Mouse (Mus musculus) heart, adult 2 months (tissue): ENCODE measurements around the gene C8b. TPM values are rescaled to one million over a fixed set of nuclear protein-coding genes. Genes with fewer than 3 reads are reported as not detected.

ENCODE experiments used
- DNase-seq, 2 experiments: peaks; one replicate each; pipeline ENCODE4 v3.0.0; 2021
- H3K27ac ChIP-seq: fragments of 200-600 bp; 2 replicates; pipeline ENCODE4 v1.8.1; 2022
- H3K27me3 ChIP-seq: fragments of 200-500 bp; 2 replicates; pipeline ENCODE4 v1.6.1; 2012; ENCODE audit warnings: mild to moderate bottlenecking, low read length, inconsistent platforms, mixed read lengths; ENCODE audit not compliant: control insufficient read depth, insufficient read depth
- H3K36me3 ChIP-seq: fragments of 200-500 bp; 2 replicates; pipeline ENCODE4 v1.6.1; 2012; ENCODE audit warnings: low read length, inconsistent platforms; ENCODE audit not compliant: control insufficient read depth, insufficient read depth
- H3K4me1 ChIP-seq: fragments of 200-500 bp; 2 replicates; pipeline ENCODE4 v1.6.1; 2011; ENCODE audit warnings: low read length; ENCODE audit not compliant: control insufficient read depth, insufficient read depth
- H3K4me3 ChIP-seq: fragments of 200-600 bp; 2 replicates; pipeline ENCODE4 v1.8.1; 2022
- H3K79me2 ChIP-seq: fragments of 200-500 bp; replicated peaks from 2 replicates; pipeline ENCODE4 v1.6.1; 2012; ENCODE audit warnings: mild to moderate bottlenecking, inconsistent platforms, low read length, moderate library complexity, mixed read lengths; ENCODE audit not compliant: control insufficient read depth, insufficient read depth
- H3K9ac ChIP-seq: fragments of 200-500 bp; 2 replicates; pipeline ENCODE4 v1.6.1; 2012; ENCODE audit warnings: low read depth, mild to moderate bottlenecking, control low read depth, inconsistent platforms, low read length, mixed read lengths
- CTCF ChIP-seq: fragments of 200-600 bp; IDR thresholded peaks from 2 replicates; pipeline ENCODE4 v1.8.1; 2022; ENCODE audit warnings: antibody characterized with exemption, mild to moderate bottlenecking, moderate library complexity
- EP300 ChIP-seq: fragments of 200-500 bp; IDR thresholded peaks from 2 replicates; pipeline ENCODE4 v1.6.1; 2011; ENCODE audit warnings: low read depth, low read length, control low read depth; ENCODE audit not compliant: insufficient read depth
- POLR2A ChIP-seq: fragments of 200-500 bp; IDR thresholded peaks from 2 replicates; pipeline ENCODE4 v1.6.1; 2011; ENCODE audit warnings: mild to moderate bottlenecking, low read depth, low read length, control low read depth; ENCODE audit not compliant: insufficient read depth
- WGBS: fragments of 180-500 bp; shearing (Covaris S2); methylation state at CpG from one replicate; pipeline ENCODE4 v1.1.7; 2018; 5-methylcytosine and 5-hydroxymethylcytosine counted together
- intact Hi-C: fragments of 180-260 bp; cut with DNase I; formaldehyde crosslinking; loops from one replicate; pipeline ENCODE4 v1.15.1; 2025
- polyA plus RNA-seq: library from polyadenylated mRNA; depleted of rRNA; stranded (reverse); fragments of >200 nt; gene quantifications from 2 replicates; pipeline ENCODE4 v1.2.3, GENCODE M21; 2012
- total RNA-seq, 2 experiments: library from RNA; stranded (reverse); gene quantifications; 2 replicates each; pipeline ENCODE4 v1.2.3; 2021

C8b gene
- total and polyA plus RNA-seq, 3 experiments = not detected

DNA sequence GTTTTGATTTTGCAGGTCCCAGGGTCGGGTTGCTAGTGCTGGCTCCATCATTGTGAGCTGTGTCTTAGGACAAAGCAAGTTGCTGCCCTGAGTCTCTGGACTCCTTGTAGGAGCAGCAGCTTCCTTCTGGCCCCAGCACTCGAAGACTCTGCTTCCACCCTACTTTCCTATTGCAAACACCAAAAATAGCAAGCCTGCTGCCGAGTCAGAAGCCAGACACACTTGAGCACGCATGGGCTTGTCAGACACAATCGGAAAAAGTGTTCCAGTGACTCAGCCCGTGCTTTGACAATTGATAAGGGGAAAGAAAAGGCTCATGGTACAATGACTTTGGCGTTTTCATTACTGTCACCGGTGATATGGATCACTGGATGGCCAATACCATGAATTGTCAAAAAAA, 36.9 kb upstream of the C8b start:
- H3K9ac ChIP-seq = no peak overlapping the region
- no peaks in the 10 kb centered on the region for H3K27me3 ChIP-seq
- no peak overlapping the region for H3K4me3 ChIP-seq
- no peak for DNase-seq
- no peak for TF ChIP-seq POLR2A
- no peak overlapping the region for H3K27ac ChIP-seq
- intact Hi-C loops = no loop called here
- no peaks in the 10 kb centered on the region for H3K4me1 ChIP-seq
- no peaks in the 10 kb centered on the region for H3K79me2 ChIP-seq
- WGBS = 17% methylated on average over 8 of the region's 8 CpGs
- no peaks in the 10 kb centered on the region for H3K36me3 ChIP-seq

GRCm38 (mm10) chr4:104746500-104746899, 19.6 kb upstream of the C8b start:
- intact Hi-C loops = no loop called here
- WGBS = 37% methylated on average over 6 of the region's 6 CpGs
- no peak overlapping the region for H3K9ac ChIP-seq
- H3K27ac ChIP-seq = no peak overlapping the region
- no peak for TF ChIP-seq CTCF
- TF ChIP-seq EP300 = no peak
- TF ChIP-seq POLR2A = no peak
- peak in 1 of 2 experiments; percentile 20 for DNase-seq
- H3K4me3 ChIP-seq = no peak overlapping the region
- H3K36me3 ChIP-seq = no peaks in the 10 kb centered on the region
- no peaks in the 10 kb centered on the region for H3K4me1 ChIP-seq
- no peaks in the 10 kb centered on the region for H3K27me3 ChIP-seq
- H3K79me2 ChIP-seq = no peaks in the 10 kb centered on the region

GRCm38 (mm10) chr4:104754090-104754489, 12.0 kb upstream of the C8b start:
- Histone ChIP-seq H3K27ac (no peak overlapping the region), H3K9ac (no peak overlapping the region), H3K27me3 (no peaks in the 10 kb centered on the region), H3K4me3 (no peak overlapping the region), H3K4me1 (no peaks in the 10 kb centered on the region), H3K36me3 (no peaks in the 10 kb centered on the region), H3K79me2 (no peaks in the 10 kb centered on the region)
- 63% methylated on average over 3 of the region's 3 CpGs for WGBS
- no peak for DNase-seq
- TF ChIP-seq POLR2A (no peak), EP300 (no peak), CTCF (no peak)
- intact Hi-C loops = no loop called here

DNA sequence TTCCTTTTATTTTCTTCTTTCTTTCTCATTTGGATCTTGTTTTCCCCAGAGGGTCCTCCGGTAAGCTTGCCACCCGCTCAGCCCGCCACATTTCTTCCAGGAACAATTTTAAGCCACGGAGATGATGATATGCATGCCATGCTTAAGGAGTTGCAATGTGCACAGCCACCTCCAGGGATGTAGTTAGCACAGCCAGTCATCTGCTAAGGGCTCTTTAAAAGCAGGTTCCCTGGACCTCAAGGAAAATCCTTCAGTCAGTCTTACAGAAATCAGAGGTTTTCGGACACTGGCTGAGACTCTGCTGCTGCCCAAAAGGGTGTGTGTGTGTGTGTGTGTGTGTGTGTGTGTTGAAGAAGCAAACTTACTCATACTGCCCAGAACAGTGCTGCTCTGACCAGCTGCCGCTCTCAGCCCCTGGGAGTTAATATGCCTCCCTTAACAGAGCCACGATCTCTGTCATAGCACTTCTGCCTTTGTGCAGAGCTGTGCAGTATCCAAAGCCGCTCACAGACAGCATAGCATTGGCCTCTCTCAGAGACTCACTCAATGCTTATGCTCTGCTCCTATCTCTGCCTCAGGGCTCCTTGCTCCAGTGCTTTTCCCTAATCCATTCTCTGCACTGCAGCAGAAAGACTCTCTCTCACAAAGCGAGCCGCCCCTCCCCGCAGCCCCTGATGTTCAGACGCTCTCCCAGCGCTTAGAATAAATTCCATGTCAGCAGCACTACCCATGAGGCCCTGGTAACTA, 5.1 kb upstream of the C8b start:
- Histone ChIP-seq H3K27me3 (no peaks in the 10 kb centered on the region; the same call in 1 of the 2 replicates), H3K79me2 (no peaks in the 10 kb centered on the region), H3K9ac (no peak overlapping the region), H3K4me3 (no peak overlapping the region), H3K27ac (no peak overlapping the region), H3K36me3 (no peaks in the 10 kb centered on the region), H3K4me1 (no peaks in the 10 kb centered on the region)
- DNase-seq = no peak
- intact Hi-C loops = no loop called here
- WGBS = 62% methylated on average over 13 of the region's 13 CpGs
- TF ChIP-seq CTCF (no peak), EP300 (no peak), POLR2A (no peak)

DNA sequence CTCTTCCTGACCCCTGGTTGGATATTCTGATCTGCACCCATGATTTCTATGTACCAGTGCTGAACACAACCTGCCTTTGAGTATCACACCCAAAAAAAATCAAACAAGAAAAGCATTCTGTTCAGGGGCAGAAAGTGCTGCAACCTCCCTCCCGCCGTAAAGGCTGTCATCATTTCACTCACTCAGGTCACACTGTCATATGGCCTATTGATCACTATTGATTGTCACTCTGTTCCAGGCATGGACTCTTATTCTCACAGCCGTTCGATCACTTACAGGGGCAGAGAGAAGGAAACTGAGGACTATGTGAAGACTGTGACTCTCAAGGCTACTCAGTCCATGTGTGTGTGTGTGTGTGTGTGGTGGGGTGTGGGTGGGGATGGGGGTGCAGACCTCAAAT, 2.1 kb downstream of the C8b start:
- H3K36me3 ChIP-seq = no peaks in the 10 kb centered on the region
- intact Hi-C loops = no loop called here
- H3K27ac ChIP-seq = no peak overlapping the region
- no peaks in the 10 kb centered on the region for H3K4me1 ChIP-seq
- TF ChIP-seq CTCF (no peak), POLR2A (no peak), EP300 (no peak)
- no peak overlapping the region for H3K9ac ChIP-seq
- WGBS = 82% methylated on average over 4 of the region's 4 CpGs
- no peaks in the 10 kb centered on the region; the same call in 1 of the 2 replicates for H3K27me3 ChIP-seq
- no peaks in the 10 kb centered on the region for H3K79me2 ChIP-seq
- DNase-seq = no peak
- H3K4me3 ChIP-seq = no peak overlapping the region

DNA sequence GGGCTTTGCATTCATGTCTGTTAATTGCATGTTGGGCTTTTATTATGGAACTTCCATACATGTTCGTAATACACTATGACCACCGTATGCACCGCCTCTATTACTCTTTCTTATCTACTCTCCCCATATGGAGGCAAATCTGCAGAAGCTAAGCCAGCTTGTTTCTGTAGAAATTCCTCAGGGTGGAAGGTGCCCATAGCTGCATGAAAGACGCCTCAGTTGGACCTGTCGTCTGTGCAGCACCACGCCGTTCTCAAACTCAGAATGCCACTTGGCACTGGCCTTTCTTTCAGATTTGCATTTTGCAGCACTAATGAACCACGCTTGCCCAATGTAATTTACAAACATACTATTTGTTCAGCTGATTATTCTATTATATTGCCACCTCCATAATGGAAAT, 3.5 kb downstream of the C8b start:
- no peaks in the 10 kb centered on the region for H3K4me1 ChIP-seq
- H3K36me3 ChIP-seq = no peaks in the 10 kb centered on the region
- no peak for TF ChIP-seq CTCF
- no peak for TF ChIP-seq EP300
- no peak for TF ChIP-seq POLR2A
- intact Hi-C loops = no loop called here
- H3K9ac ChIP-seq = no peak overlapping the region
- no peak overlapping the region for H3K4me3 ChIP-seq
- H3K27me3 ChIP-seq = no peaks in the 10 kb centered on the region; the same call in 1 of the 2 replicates
- H3K27ac ChIP-seq = no peak overlapping the region
- H3K79me2 ChIP-seq = no peaks in the 10 kb centered on the region
- WGBS = 78% methylated on average over 8 of the region's 8 CpGs
- DNase-seq = no peak
